Mouse (Mus musculus) G1E-ER4 (cell line): ENCODE results near the gene Islr2. TPM values are rescaled to one million over a fixed set of nuclear protein-coding genes. Genes with fewer than 3 reads are reported as not detected.
A peak's percentile ranks its signal among the peaks of the same experiment; 100 is the strongest.

Source experiments
- GATA1 ChIP-seq: IDR thresholded peaks from one replicate; pipeline ENCODE4 v1.8.0; 2012; ENCODE audit warnings: low read length, inconsistent platforms
- polyA plus RNA-seq: library from polyadenylated mRNA; stranded (reverse); fragments of >175 nt; gene quantifications from 2 replicates; pipeline ENCODE4 v1.2.3, GENCODE M21; 2012

Islr2 gene
- 0.05 and 0.09 TPM in 2 replicates for polyA plus RNA-seq

DNA sequence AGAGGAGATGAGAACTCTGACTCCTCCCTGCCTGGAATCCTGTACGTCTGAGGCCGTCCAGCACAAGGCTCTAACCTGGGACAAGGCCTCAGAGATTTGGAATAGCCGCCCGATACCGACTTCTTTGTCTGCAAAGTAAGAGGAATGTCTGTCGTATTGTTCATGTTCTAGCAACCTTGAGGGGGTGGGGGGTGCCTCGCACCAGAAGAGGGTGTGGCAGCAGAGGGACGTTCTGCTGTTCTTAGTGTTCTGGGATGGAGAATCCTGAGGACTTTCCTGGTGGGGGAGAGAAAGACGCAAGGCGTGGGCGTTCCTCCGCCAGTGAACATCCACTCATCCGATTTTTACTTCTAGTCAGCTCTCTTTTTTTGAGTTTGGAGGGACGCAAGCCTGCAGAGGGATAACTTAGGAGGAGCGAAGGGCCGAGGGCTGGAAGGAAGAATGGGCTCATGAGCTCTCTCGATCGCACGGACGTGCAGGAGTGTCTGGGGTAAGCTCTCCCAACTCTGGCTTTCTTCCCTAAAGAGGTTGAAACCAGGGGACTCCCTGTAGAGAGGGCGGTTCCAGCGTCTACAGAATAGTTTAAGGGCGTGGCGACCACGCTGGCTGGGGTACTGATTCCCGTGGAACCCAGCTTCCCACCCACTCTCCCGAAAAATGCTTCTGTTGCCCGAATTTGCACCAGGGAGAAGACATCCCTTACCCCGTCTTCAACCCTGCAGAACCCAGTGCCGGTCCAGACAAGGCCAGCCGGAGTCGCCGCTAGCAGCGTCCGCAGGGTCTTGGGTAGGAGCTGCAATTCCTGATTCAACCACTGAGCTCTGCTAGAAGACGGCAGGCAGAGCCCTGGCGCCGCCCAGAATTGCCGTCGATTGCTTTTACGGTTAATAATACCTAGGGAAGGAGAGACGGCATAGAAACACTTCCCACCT, at the start of gene Islr2, which contains the start of gene Islr:
Gene Islr2, minus strand, starts transcription at position 804 of the 932 bp plus-strand sequence.
Gene Islr, minus strand, starts transcription at position 791 of the 932 bp plus-strand sequence.
- no peak for TF ChIP-seq GATA1

DNA sequence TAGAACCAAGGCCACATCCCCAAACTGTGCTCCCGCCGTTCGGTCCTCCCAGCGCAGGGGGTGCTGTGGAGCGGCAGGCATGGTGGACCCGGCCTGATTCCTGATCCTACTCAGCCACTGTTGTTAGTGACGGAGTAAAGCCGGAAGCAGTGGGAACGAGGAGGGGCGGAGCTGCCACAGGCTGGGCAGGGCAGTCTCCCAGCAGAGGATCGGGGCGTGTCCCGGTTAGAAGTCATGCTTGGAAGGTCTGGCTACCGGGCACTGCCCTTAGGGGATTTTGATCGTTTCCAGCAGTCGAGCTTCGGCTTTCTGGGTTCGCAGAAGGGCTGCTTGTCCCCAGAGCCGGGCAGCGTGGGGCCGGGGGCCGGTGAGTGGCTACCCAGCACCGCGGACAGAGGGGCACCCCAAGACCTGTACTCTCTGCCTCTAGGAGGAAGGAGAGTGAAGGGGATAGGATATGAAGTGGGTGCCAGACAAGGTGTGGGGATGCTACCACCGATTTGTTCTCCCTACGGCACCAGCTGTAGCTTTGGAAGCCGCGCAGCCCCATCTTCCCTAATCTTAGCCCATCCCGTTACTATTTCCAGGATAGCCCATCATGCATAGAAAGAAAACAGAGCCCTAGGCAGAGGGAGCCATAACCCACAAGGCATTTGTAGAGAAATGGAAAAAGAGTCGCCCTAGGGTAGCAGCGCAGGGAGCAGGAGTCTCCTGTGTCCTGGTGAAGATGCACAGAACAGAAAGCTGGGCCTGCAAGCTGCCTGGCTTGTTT, 49.1 kb upstream of the Islr2 start, which contains the start of gene Stoml1:
Gene Stoml1, plus strand, starts transcription at position 132 of the 772 bp plus-strand sequence.
- TF ChIP-seq GATA1: no peak

DNA sequence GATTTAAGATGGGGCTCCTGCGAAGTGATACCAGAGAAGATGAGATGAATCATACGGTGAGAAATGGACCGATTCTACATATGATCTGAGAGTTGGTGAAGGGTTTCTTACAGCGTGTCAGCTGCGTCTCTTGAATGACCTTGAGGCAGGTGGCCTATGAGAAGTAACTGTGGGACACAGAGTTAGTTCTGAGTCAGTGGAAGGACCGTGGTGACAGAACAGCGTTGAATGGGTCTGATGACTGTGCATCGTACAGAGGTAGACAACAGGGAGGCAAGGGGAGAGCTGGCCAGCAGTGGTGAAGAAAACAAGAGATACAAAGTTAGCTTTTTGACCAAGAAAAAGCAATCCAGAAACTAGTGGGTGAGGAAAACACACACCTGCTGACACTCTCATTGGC, 46.2 kb upstream of the Islr2 start:
- no peak for TF ChIP-seq GATA1

DNA sequence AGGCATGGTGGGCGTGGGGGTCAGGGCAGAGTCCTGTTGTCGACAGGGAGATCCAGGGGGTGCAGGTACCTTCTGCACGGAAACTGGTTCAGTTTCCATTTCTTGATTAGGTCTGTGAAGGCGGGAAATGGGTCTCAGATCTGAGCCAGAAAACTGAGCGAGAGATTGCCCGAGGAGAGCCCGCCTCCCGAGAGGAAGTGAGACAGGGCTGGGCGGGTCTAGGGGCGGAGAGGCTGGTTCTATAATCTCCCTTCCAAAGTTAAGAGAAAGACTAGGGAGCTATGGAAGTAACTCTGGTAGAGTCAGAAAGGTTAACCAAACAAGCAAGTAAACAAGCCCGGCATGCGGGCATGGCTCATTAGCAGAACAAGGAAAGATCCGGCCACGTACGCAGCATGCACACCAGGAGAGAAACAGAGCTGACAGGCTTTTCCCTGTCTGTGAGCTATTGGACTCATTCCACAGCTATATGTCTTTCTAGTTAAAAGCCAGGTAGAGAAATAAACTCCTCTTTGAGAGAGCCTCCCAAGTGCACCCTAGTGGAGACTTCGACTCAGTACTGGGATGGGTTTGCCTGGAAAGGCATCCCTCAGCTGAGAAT, 45.6 kb upstream of the Islr2 start, which contains the start of gene Pml:
Gene Pml, minus strand, starts transcription at position 195 of the 601 bp plus-strand sequence.
- no peak for TF ChIP-seq GATA1

DNA sequence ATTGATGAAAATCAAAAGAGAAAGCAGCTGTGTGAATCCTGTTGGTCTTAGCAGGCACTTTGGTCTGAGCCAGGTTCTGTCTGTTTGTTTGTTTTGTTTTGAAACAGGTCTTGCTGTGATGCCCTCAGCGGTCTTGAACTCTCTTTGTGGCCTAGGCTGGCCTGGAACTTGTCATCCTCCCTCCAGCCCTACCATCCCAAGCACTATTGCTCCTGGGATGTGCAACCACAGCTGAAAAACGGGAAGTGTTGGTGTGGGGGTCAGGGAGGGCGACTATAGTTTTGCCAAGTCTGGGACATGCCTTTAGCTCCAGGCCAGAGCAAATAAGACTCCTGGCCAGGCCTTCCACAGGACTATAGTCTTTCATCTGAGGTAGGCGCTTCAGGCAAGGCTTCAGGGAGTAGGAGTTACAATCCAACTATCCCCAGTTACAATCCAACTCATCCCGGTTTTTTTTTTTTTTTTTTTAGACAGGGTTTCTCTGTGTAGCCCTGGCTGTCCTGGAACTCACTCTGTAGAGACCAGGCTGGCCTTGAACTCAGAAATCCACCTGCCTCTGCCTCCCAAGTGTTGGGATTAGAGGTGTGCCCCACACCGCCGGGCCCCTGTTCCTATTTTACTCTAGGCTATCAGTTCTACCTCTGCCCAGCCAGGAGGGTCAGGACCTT, 44.8 kb upstream of the Islr2 start:
- TF ChIP-seq GATA1: no peak

DNA sequence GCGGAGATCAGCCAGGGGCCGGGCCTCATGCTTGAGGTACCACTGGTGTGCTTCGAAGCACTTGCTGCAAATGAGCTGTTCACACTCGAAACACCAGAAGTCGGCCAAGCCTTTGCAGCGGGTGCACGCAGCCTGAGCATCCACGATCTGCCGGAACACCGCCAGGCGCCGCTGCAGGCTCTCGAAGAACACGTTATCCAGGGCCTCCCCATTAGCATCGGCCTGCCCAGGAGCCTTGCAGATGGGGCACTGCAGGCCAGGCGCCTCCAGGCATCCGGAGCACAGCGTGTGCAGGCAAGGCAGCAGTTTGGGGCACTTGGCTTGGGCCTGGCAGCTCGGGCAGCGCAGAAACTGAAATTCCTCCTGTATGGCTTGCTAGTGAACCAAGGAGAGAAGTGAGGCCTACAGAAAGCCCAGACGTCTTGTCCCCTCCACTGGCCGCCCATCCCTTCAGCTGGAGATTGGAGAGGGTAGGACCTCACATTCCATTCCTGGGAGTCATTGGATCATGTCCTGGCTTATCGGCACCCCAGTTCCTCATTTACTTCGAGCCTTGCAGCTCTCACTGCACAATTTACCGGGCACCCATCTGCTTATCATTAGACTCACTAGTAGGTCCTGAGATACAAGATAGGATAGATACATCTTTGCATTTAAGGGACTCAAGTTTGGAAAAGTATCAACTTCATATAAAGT, 43.1 kb upstream of the Islr2 start:
- peak; percentile 63 for TF ChIP-seq GATA1

DNA sequence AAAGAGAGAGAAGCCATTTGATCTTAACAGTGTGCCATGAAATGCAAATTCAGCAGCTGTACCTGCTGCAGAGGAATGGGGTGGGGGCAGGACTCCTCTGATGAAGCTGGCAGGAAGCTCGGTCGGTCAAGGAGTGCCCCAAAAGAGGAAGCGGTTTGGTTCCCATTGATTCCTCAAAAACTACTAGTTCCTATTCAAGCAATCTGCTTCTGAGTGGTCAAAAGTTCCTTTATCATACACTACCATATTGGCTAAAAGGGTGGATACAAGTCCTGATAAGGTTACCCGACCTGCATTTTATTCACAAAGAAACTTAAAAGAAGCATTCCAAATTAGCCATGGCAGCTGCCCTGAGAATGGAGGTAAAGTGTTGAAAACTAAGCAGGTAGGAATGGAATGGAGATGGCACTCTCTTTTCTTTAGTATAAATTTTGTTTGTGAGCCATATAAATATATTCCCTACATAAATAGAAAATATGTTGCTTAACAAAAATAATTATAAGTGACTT, 42.0 kb upstream of the Islr2 start:
- TF ChIP-seq GATA1: peak; percentile 76

DNA sequence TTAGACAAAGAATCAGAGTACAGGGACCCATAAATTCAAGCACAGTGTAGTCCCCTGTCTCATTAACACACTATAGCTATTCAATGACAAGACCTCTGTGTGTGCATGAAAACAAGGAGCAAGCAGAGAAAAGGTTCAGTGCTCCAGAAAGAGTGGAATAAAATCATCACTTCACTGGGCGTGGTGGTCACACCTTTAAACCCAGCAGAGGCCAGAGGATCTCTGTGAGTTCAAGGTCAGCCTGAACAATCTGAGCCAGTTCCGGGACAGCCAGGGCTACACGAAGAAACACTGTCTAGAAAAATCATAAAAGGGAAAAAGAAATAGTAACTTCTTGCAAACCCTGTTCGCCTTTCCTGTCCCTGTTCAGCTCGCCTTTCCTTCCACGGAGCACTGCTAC, 39.6 kb upstream of the Islr2 start:
- no peak for TF ChIP-seq GATA1

DNA sequence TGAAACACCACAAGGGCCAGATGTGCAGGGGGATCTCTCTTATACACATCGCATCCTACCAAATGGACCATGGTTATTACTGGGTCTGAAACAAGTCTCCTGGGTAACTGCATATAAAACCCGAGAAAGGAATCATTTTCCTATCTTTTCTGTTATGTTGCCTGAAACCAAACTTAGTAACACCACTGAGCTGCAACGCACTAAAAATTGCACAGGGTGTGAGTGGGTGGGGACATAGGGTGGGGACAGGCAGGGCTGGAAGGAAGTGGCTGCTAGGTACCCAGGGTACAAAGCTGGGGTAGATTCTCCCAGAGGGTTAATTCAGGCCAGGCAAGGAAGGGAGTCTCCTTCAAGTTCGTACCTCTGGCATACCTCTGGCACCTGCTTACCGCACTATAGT, 38.6 kb upstream of the Islr2 start:
- TF ChIP-seq GATA1: no peak

DNA sequence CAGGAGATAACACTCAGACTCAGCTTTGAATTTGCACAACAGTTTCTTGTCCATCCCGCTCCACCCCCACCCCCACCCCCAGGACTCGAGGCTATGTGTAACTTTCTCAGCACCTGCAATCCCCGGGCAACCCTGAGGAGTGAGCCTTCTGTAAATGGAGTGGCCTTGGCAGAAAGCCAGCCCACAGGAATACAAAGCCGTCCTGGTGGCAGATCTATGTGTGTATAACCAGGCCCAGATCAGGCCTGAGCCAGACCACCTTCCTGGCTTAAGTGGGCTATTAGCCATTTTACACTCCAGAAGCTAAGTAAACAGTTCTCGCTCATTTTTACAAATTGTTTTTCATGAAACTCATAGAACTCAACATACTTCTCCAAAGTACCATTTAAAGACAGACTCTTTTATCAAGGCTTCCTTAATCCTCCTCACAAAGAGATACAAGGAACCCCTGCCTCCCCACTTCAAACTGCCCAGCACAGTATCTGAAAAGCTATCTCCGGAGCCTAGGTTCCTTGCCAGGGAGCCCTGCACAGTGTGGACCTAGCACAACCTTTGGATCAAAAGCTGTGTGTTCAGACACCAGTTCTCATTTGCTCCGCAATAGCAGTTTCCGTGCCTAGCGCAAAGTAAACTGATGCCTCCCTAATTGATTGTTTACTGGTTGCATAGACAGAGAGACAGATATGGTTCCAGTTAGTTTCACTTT, 37.8 kb upstream of the Islr2 start:
- TF ChIP-seq GATA1: no peak

DNA sequence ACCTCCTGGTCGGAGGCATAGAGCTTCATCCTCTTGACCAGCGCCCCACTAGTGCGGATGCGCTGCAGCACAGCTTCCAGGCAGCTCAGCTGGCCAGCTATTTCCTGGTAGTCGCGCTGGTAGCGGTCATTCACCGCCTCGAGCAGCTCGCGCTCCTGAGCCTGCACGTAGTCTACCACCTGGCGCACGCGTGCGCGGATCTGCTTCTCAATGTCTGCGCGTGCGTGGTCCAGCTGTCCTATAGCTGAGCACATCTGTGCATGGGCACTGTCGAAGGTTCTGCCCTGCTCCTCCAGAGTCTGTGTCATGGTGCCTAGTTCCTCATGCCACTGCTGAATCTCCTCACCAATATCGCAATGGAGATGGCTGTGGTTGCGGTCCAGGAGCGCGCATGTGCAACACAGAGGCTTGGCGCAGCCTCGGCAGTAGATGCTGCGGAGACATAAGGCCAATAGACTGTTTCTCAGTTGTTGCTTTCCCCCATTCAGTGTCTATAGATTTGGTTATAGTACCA, 30.4 kb upstream of the Islr2 start:
- TF ChIP-seq GATA1: no peak

DNA sequence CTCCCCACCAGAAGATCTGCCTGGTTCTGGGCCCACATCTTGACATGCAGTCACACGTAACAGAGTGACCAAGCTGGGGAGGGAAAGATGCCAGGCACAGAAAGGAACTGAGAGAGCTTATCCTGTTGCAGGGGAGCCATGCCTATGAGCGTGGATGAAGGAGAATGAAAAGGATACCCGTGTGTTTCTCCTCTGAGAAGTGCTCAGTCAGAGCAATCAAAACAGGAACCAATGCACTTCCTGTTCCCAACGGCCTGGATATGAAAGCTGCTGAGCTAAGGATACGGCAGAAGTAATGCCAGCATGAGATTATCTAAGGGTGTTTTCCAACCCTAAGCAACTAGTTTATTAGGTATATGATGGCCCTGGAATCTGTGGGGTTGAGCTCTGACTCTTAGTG, 28.3 kb upstream of the Islr2 start:
- no peak for TF ChIP-seq GATA1

DNA sequence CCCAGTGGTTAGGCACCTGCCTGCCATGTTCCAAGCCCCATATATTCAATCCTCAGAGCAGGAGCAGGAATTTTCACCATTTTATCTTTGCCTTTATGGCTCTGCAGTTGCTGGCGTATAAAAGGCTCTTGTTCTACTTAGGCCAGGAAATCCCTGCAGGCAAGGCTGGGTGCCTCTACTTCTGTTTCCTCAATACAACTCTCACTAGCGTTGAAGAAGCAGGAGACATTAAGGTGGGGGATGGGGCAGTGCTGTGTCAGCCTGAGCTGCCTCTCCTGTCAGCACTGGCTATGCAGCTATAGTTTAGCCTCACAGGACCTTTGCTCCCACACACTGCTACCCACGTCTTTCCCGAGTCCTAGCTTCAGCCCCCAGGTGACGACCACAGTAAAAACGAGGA, 27.6 kb upstream of the Islr2 start:
- TF ChIP-seq GATA1: no peak

DNA sequence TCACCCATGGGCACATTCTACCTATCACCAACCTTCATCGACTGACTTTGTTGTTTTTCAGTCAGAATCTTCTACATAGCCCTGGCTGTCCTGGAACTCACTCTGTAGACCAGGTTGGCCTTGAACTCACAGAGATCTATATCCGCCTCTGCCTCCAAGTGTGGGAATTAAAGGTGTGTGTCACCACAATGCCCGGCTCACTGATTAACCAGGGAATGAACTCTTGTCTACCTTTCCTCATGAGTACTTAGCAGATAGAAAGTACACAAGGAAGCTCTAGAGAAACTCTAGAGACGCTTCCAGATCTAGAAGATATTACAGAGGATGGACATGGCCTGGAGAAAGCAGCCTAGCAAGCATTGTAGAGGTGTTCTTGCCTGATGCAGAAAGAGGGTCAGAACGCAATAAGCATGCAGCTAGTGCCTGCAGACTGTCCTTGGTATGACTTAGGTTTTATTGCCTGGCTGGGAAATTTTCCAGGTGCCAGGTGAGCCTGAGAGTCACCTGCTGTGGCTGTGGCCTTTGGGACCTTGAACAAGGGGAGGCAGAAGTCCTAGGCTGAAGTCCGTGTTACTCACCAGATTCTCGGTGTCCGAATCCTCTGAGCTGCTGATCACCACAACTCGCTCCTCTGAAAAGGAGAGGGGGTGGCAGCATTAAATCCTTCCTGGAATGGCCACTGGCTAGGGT, 24.8 kb upstream of the Islr2 start:
- TF ChIP-seq GATA1: no peak
